Mouse (Mus musculus): ENCODE data around the gene Ube2q1.
"Not testable (repeated sequence)": the region's sequence is repeated elsewhere in the genome, so short reads cannot be mapped to it uniquely, and the experiment has no call there.

Gene Ube2q1

GRCm38 (mm10) chr3:89788680-89789352 lies 15.4 kb downstream of the Ube2q1 start:
- DNase-seq, result no peak

GRCm38 (mm10) chr3:89794616-89795015 lies 21.2 kb downstream of the Ube2q1 start:
- DNase-seq, result no peak

- no peak for DNase-seq
Measured at GRCm38 (mm10) chr3:89795746-89796145, 22.3 kb downstream of the Ube2q1 start.

GRCm38 (mm10) chr3:89796358-89796757 lies 22.9 kb downstream of the Ube2q1 start:
- DNase-seq, result no peak

- no peak for DNase-seq
Measured at GRCm38 (mm10) chr3:89798518-89798917, 25.1 kb downstream of the Ube2q1 start.

GRCm38 (mm10) chr3:89799476-89799875 lies 26.1 kb downstream of the Ube2q1 start:
- no peak for DNase-seq

GRCm38 (mm10) chr3:89800078-89800477 lies 26.7 kb downstream of the Ube2q1 start:
- DNase-seq, result not testable (repeated sequence)

DNA sequence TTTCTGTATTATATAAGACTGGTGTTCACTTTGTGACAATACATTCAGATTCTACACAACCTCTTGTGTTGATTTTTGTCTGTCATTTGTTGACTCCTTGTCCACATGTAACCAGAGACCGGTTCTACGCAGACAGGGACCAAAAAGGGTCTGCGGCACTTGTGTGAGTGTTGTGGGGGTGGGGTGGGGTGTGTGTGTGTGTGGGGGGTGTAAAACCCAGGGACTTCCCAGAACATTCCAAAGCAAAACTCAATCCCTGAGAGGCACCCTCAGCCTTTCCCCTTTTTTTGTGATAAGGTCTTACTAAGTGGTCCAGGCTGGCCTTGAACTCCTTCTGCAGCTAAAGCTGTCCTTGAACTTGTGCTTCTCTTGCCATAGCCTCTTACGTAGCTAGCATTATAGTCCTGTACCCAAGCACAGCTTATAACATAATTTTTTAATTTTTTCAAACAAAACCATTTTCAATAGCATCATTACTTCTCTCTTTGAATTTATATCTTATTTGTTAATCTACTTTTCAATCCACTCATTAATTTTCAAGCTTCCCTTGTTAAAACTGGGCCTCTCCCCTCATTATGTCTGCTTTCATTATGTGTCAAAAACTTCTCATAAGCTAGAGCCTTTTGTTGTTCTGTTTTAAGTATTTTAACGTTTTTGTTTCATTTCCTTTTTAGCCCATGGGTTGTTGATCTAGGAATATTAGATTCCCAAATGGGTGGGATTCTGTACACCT lies 27.5 kb downstream of the Ube2q1 start:
- DNase-seq, result no peak

DNA sequence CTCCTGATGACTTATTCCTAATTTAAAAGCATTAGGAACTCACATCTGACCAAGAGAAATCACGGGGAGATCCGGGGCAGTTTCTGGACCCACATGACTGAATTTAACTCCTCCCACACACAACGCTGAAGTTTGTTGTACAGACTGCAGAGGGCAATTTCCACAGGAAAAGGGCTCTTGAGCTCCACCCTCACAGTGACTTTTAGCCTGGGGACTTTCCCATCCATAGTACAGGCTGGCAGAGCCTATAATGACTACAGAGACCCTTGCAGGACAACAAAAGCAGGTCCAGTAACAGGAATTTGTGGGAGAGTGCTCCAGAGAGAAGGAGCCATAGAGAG lies 28.1 kb downstream of the Ube2q1 start:
- no peak for DNase-seq

DNA sequence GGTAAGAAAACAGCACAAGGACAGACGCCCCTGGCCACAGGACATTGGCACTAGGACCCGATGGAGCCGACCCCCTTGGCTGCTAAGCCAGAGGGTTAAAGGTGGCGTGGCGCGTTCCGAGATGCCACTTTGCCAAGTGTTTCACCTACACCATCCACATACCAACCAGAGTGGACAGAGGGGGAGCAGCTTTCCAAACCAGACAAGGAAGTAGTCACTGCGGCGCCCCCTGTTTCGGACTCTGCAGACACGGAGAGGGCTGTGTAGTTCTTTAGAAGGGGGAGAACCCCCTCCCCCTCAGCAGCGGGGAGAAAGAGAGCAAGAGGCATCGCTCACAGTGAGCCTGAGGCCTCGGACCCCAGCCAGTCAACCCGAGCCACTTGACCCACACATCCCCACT lies 29.5 kb downstream of the Ube2q1 start:
- DNase-seq, result no peak

DNA sequence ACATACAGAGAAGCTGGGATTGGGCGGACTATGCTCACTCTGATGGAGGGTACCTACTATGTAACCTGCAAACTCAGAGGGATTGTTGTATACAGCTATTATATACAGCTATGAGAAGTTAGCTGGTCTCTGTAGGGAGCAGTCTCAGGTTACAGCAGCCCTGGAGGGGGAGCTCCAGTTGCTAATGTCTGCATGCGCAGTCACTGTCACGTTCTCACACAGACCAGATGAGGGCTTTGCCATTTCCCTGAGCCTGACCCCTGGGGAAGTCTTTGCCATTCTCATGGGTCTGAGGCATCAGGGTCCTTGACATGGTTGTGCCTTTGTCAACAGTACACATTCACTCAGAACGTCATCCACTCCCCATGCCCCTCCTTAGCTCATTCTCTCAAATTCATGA lies 31.8 kb downstream of the Ube2q1 start:
- DNase-seq, result no peak

DNA sequence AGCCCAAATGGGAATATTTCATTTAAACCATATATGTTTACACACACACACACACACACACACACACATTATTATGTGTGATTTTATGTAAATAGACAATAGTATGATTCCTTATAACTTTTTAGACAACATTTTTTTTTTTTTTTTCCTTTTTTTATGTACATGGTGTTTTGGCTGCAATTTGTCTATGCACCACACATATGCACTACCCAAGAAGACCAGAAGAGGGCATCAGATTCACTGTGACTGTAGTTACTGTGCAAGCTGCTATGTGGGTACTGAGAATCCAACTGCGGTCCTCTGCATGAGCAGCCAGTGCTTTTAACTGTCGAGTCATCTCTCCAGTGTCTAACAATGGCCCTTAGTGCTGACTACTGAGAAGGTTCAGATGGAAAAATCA lies 33.3 kb downstream of the Ube2q1 start:
- no peak for DNase-seq

- DNase-seq, result no peak
Measured at GRCm38 (mm10) chr3:89807171-89807570, 33.8 kb downstream of the Ube2q1 start.

- no peak for DNase-seq
Measured at GRCm38 (mm10) chr3:89807881-89808280, 34.5 kb downstream of the Ube2q1 start.

GRCm38 (mm10) chr3:89808638-89809037 lies 35.2 kb downstream of the Ube2q1 start:
- no peak for DNase-seq

GRCm38 (mm10) chr3:89810841-89811240 lies 37.4 kb downstream of the Ube2q1 start:
- DNase-seq, result no peak

DNA sequence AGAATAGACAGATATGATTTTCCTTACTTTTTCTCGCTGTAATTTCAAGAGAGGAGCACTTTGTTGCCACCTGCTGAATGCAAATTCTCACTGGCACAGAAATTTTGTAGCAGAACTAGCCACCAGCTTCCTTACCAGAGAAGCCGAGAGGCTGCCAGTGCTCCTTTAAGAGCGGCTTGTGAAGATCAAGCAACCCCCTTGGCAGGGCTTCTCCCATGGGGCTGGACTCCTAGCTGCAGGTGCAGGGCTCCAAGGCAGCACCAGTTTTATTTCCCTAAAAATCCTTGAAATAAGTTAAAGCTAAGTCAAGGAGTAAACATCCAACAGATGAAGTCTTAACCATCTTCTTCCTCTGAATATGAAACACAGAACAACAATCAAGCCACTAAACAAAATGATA lies 38.8 kb downstream of the Ube2q1 start:
- no peak for DNase-seq

GRCm38 (mm10) chr3:89814051-89814450 lies 40.6 kb downstream of the Ube2q1 start:
- no peak for DNase-seq

DNA sequence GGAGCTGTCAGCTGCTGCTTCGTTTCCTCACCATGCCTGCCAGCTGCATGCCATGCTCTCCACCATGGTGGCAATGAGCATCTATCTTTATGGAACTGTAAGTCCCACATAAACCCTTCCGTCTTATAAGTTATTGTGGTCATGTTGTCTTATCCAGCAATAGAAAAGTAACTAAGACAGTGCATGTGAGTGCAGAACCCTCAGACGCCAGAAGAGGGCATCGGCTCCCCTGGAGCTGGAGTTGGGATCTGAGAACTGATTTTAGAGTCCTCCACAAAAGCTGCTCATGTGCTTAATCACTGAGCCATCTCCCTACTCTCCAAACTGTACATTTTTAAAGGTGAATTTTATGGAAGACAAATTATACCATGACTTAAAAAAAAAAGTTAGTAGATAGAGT lies 43.6 kb downstream of the Ube2q1 start:
- DNase-seq, result no peak

DNA sequence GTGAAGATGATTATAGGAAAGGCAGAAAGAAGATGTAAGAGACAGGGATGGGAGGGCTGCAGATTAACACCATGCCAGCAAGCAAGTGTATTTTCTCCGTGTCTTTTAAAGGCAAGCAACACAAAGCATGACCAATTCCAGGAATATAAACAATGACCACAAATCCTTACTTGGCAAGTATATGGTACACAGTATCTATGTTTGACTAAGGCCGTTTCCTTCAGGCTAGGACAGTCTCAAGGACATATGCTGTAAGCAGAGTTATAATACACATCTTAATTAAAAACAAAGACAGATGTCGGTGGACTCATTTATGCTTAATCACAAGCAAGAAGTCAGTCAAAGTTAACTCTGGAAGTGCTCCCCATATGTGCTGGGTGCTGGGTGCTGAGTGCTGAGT lies 45.2 kb downstream of the Ube2q1 start:
- DNase-seq, result no peak

DNA sequence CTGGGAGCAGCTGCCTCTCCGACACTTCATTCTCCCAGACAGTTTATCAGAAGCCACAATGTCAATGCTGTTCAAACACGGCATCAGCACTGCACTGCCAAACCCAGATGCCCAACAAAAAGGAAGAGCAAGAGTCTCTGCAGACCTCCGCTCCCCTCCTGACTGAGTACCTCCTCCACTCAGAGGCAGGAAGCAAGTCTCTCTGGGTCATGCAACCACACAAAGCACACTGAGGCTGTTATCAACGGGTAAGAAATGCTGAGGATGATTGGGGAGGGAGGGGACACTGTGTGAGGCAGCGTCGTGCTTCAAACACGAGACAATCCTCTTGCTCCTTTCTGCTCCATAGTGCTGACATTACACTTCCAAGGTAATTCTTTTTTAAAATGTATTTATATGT lies 46.5 kb downstream of the Ube2q1 start:
- no peak for DNase-seq

DNA sequence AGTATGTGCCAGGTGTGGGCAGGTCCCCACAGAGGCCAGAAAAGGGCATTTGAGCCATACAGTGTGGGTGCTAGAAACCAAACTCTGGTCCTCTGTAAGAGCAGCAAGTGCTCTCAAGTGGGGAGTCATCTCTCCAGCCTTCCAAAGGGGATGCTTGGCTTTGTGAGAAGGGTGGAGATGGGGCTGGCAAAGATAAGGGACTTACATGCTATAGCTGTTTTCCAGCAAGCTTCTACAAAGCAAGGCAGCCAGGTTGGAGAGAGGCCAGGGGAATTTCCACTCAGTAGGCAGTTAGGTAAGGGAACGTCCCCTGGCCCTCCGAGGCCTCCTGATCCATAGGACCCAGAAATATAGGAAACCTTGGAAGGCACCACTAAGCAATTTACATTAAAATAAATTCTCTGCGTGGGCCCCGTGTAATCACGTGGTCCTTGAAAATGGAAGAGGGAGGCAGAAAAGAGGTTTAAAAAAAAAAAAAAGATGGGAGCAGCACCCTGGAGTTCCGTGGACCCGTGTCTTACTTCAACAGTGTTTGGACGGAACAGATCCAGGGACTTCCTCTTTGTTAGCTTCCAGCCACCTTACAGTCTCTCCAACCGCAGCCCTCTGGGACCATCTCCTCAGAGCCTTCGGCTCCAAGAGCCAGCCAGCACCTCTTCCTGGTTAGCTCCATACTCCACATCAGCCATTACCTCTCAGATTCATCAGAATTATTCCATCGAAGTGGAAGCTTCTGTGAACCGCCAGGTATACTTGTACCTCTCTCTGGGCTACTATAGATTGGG lies 47.1 kb downstream of the Ube2q1 start:
- DNase-seq, result no peak

DNA sequence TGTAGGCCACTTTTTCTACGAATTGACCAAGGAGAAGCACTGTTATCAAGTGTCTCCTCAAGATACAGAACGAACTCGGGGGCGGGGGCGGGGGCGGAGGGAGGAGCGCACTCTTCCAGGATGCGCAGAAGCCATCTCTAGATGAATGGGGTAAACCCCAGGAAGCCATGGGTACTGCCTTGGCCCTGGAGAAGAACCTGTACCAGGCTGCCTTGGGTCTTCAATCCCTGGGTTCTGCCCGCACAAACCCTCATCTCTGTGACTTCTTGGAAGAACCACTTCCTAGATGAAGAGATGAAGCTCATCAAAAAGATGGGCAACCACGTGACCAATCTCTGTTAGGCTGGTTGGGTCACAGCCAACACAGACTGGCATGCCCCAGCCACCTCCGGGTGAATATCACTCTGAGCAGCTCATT lies 47.7 kb downstream of the Ube2q1 start:
- DNase-seq, result no peak

Data from cerebellum, adult 11 months (tissue).